Mouse (Mus musculus) heart, embryonic 15.5 days (tissue): ENCODE results near the gene Bace1. TPM values are rescaled to one million over a fixed set of nuclear protein-coding genes. Genes with fewer than 3 reads are reported as not detected.

Experiments used
- ATAC-seq: fragments of 200-750 bp; cut with Nextera tagmentation; replicated peaks from 2 replicates; pipeline ENCODE4 v1.8.0; 2017; ENCODE audit warnings: low read depth, moderate TSS enrichment; ENCODE audit not compliant: insufficient number of reproducible peaks, insufficient read depth, low FRiP score
- H3K27ac ChIP-seq: fragments of 300-500 bp; sonication (generic); 2 replicates; pipeline ENCODE4 v1.5.1; 2015; ENCODE audit warnings: mild to moderate bottlenecking, inconsistent platforms
- H3K27me3 ChIP-seq: fragments of 300-500 bp; sonication (generic); 2 replicates; pipeline ENCODE4 v1.6.1; 2015; ENCODE audit warnings: inconsistent platforms
- H3K36me3 ChIP-seq: fragments of 300-500 bp; sonication (generic); 2 replicates; pipeline ENCODE4 v1.6.1; 2015; ENCODE audit warnings: mild to moderate bottlenecking, inconsistent platforms
- H3K4me1 ChIP-seq: fragments of 300-500 bp; sonication (generic); replicated peaks from 2 replicates; pipeline ENCODE4 v1.6.1; 2015; ENCODE audit warnings: inconsistent platforms
- H3K4me2 ChIP-seq: fragments of 300-500 bp; sonication (generic); 2 replicates; pipeline ENCODE4 v1.6.1; 2015; ENCODE audit warnings: inconsistent platforms, mild to moderate bottlenecking, moderate library complexity
- H3K4me3 ChIP-seq: fragments of 300-500 bp; sonication (generic); 2 replicates; pipeline ENCODE4 v1.5.1; 2015; ENCODE audit warnings: mild to moderate bottlenecking, inconsistent platforms
- H3K9ac ChIP-seq: fragments of 300-500 bp; sonication (generic); 2 replicates; pipeline ENCODE4 v1.6.1; 2015; ENCODE audit warnings: mild to moderate bottlenecking, inconsistent platforms
- H3K9me3 ChIP-seq: fragments of 300-500 bp; sonication (generic); replicated peaks from 2 replicates; pipeline ENCODE4 v1.6.1; 2016; ENCODE audit warnings: inconsistent platforms
- WGBS: fragments of 180-500 bp; shearing (Covaris S2); methylation state at CpG from one replicate; pipeline ENCODE4 v1.1.7; 2015; ENCODE audit warnings: mixed read lengths; 5-methylcytosine and 5-hydroxymethylcytosine counted together
- polyA plus RNA-seq: library from polyadenylated mRNA; unstranded; fragments of >200 nt; fragmentation: Nextera tagmentation; extraction: Ambion mirVana; gene quantifications from 2 replicates; pipeline ENCODE4 v1.2.1, GENCODE M21; 2015

Gene Bace1
- polyA plus RNA-seq, 1 experiment from 2014 or later, result 18.2 TPM

DNA sequence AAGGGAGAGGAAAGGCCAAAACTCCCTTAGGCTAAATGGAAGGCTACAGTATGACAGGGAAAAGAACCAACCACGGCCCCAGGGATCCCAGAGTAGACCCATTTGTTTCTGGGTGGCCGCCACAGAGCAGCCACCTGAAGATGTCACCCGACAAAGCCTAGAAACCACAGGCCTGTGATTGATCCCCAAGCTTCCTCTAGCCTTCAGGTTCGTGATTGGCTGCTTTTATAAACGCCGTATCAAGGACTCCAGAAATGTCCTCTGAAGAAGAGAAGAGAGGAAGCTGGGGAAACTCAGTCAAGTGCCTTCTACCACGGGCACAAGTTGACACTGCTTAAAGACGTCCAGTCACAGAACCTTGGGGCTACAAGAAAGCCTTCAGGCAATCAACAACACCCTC, 30.6 kb upstream of the Bace1 start:
- WGBS, result 78% methylated on average over 8 of the region's 8 CpGs
- Histone ChIP-seq H3K36me3 (0 out of 2 replicates have a peak, but pooled peaks cover 8% of the 10 kb centered on the region), H3K27me3 (no peaks in the 10 kb centered on the region), H3K27ac (no peak overlapping the region), H3K4me1 (0 out of 2 replicates have a peak, but pooled peaks cover 4% of the 10 kb centered on the region), H3K9ac (no peak overlapping the region), H3K9me3 (no peaks in the 10 kb centered on the region), H3K4me3 (no peak overlapping the region), H3K4me2 (no peak overlapping the region)
- ATAC-seq, result no peak

DNA sequence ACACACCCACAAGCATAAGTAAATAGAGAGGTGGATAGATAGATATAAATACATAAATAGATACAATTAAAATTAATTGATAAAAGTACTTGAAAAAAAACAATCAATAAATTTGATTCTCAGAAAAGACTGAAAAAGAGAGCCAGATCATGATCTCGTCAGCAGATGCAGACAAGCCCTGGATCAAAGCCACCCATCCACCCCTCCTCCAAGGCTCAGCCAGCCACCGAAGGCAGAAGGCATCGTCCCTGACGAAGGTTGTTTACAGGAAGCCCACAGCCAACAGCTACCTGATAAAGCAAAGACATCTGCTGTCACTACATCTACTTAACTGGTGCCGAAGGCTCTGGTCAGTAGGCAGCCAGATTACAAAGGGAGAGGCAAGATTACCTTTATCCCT, 26.4 kb upstream of the Bace1 start:
- peaks cover 8% of the 10 kb centered on the region; the same call in 1 of the 2 replicates for H3K4me1 ChIP-seq
- whole genome bisulfite sequencing, result 45% methylated on average over 5 of the region's 5 CpGs
- ATAC-seq, result no peak

DNA sequence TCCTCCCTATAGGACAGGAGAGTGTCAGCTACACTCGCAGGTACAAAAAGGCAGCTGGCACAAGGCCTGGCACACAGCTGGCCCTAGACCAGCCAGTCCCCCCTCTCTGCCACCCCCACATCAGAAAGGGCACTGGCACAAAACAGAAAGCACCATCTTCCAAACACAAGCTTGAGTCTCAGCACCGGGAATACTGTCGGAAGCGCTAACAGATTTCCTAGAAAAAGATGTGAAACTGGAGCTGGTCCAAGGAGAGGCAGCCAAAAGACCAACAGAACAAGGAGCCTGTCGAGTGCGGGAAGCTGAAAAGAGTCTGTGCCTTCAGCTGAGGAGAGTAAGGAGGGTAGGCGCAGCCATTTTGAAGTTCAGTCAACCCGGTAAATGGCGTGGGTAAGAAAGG, 23.3 kb upstream of the Bace1 start:
- Histone ChIP-seq H3K27me3 (no peaks in the 10 kb centered on the region), H3K4me3 (no peak overlapping the region), H3K36me3 (peaks cover 15% of the 10 kb centered on the region), H3K9me3 (no peaks in the 10 kb centered on the region), H3K4me1 (peaks cover 15% of the 10 kb centered on the region), H3K27ac (peak overlapping the region; percentile 27; the same call in 1 of the 2 replicates), H3K9ac (no peak overlapping the region), H3K4me2 (no peak overlapping the region)
- WGBS, result 73% methylated on average over 9 of the region's 9 CpGs
- no peak for ATAC-seq

More for the DNA sequence above, 26.4 kb upstream of the Bace1 start:
- H3K27me3 ChIP-seq, result no peaks in the 10 kb centered on the region
- no peaks in the 10 kb centered on the region for H3K9me3 ChIP-seq
- no peak overlapping the region for H3K27ac ChIP-seq
- H3K4me3 ChIP-seq, result no peak overlapping the region
- no peak overlapping the region for H3K4me2 ChIP-seq
- H3K36me3 ChIP-seq, result peaks cover 6% of the 10 kb centered on the region
- H3K9ac ChIP-seq, result no peak overlapping the region

DNA sequence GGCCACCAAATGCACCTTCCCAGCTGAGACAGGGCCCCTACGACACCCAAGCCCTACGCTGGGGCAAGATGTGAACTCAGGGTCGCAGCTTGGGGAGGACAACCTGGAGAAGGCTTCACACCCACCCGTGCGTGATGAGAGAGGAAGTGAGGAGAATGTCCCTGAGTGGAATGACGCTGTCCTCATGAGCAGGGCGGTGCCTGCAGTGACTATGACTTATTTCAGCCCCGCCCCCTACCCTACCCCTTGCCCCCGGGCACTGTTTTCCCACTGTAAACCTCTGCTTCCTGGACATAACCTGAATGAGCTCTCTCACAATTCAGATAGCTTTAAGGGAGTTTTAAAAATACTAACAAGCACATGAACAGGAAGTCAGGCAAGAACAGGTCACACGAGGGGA, 22.9 kb upstream of the Bace1 start:
- H3K4me2 ChIP-seq, result no peak overlapping the region
- no peak overlapping the region for H3K4me3 ChIP-seq
- no peak overlapping the region for H3K9ac ChIP-seq
- ATAC-seq, result no peak
- peak overlapping the region; percentile 27; the same call in 1 of the 2 replicates for H3K27ac ChIP-seq
- no peaks in the 10 kb centered on the region for H3K9me3 ChIP-seq
- 81% methylated on average over 10 of the region's 10 CpGs for WGBS
- peaks cover 16% of the 10 kb centered on the region for H3K4me1 ChIP-seq
- no peaks in the 10 kb centered on the region for H3K27me3 ChIP-seq
- peaks cover 15% of the 10 kb centered on the region for H3K36me3 ChIP-seq

DNA sequence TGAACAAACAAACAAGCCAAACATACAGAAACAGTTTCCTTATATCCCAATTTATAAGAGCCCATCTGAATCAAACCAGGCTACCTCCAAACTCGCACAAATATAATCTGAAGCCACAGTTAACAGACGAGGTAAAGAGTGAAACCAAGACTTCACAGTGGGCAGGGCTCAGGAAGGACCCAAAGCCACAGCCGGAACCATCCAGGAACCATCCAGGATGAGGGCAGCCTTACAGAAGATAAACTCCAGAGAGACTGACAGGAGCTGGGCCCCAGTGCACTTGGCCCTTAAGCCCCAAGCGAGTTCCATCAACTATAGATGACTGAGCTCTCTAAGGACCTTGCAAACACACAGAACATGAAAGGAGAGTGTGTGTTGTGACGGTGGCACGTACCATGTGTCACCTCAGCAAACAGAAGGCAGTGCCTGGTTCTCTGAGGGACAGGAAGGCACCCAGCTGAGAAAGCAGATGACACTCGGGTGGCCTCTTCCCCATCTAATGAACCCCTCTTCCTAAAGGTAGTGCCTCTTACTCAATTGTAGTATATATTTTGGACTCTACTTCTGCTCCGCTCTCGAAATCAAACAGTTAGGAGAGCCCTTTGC, 19.9 kb upstream of the Bace1 start:
- H3K36me3 ChIP-seq, result peaks cover 15% of the 10 kb centered on the region
- WGBS, result 74% methylated on average over 9 of the region's 9 CpGs
- H3K9ac ChIP-seq, result no peak overlapping the region
- H3K27ac ChIP-seq, result no peak overlapping the region
- no peak overlapping the region for H3K4me2 ChIP-seq
- no peak overlapping the region for H3K4me3 ChIP-seq
- ATAC-seq, result no peak
- H3K27me3 ChIP-seq, result no peaks in the 10 kb centered on the region
- peaks cover 12% of the 10 kb centered on the region for H3K4me1 ChIP-seq
- no peaks in the 10 kb centered on the region for H3K9me3 ChIP-seq

DNA sequence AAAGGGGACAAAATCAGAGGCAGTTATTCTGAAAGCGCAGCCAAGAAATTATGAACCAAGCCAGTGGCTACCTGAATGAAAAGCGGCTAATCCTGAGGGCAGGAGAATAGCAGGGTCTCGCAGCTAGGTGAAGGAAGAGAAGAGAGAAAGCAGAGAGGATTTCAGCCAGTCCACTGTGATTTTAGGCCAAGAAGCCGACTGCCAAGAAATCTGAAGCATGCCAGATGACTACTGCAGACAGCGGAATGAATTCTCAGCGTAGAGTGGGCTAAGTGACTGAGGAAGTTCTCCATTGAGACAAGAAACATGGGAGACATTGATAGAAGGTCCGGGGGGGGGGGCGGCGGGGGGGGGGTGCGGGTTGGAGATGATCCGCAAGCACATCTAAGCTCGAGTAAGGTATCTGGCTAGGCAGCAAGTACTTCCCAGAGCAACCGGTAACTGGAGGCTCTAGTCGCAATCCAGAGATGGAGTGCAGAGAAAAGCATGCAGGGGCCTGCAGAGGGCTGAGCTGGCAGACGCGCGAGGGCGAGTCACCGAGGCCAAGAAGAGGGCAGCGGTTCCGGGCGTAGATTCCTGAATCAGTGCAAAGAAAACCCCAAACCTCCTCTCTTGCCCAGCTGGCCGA, 10.6 kb upstream of the Bace1 start:
- H3K27ac ChIP-seq, result peak overlapping the region; percentile 82
- H3K27me3 ChIP-seq, result no peaks in the 10 kb centered on the region
- peak overlapping the region; percentile 85 for H3K4me3 ChIP-seq
- H3K9me3 ChIP-seq, result peaks cover 6% of the 10 kb centered on the region; the same call in 1 of the 2 replicates
- no peaks in the 10 kb centered on the region for H3K36me3 ChIP-seq
- H3K4me2 ChIP-seq, result peak overlapping the region; percentile 82
- peak overlapping the region; percentile 66 for H3K9ac ChIP-seq
- 7% methylated on average over 23 of the region's 23 CpGs for WGBS
- H3K4me1 ChIP-seq, result peaks cover 6% of the 10 kb centered on the region
- ATAC-seq, result peak; percentile 51

DNA sequence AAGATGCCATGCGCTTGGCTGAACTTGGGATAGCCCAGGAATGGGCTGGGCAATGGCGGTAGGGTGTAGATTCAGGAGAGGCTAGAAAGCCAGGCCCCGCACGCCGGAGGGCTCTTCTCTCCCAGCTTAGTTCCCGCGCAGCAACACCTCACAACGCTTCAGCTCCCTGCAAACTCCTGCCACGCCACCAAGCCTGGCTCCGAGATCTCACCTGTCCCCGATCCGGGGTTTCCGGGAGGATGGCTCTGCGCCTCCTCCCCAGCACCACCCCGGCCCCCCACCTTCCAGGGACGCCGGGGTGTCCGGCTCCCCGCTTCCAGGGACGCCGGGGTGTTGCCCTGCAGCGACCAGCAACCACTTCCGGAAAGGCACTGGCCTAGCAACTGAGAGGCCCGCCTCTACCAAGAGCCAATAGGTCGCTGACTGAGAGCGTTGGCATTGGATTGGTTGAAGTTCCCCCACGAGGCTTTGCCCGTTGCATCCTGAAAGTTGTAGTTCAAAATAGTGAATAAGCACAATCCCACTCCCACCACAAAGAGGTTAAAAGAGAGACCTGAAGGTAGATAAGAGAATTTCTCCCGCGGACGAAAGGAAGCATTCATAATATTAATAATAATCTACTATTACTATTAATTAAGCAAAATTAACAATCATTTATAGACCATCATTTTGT, 10.0 kb upstream of the Bace1 start, which contains the start of gene Cep164:
TSS of gene Cep164 (minus strand) at position 401 of the 673 bp plus-strand sequence.
- no peaks in the 10 kb centered on the region for H3K27me3 ChIP-seq
- H3K4me1 ChIP-seq, result peaks cover 6% of the 10 kb centered on the region
- peak within 1 kb of the TSS; percentile 82 for H3K4me2 ChIP-seq
- H3K27ac ChIP-seq, result peak within 1 kb of the TSS; percentile 82
- H3K4me3 ChIP-seq, result peak within 1 kb of the TSS; percentile 85
- H3K9me3 ChIP-seq, result peaks cover 6% of the 10 kb centered on the region; the same call in 1 of the 2 replicates
- peak; percentile 91 for ATAC-seq
- H3K36me3 ChIP-seq, result no peaks in the 10 kb centered on the region
- peak within 1 kb of the TSS; percentile 66 for H3K9ac ChIP-seq
- WGBS, result under 1% methylated on average over 31 of the region's 31 CpGs

DNA sequence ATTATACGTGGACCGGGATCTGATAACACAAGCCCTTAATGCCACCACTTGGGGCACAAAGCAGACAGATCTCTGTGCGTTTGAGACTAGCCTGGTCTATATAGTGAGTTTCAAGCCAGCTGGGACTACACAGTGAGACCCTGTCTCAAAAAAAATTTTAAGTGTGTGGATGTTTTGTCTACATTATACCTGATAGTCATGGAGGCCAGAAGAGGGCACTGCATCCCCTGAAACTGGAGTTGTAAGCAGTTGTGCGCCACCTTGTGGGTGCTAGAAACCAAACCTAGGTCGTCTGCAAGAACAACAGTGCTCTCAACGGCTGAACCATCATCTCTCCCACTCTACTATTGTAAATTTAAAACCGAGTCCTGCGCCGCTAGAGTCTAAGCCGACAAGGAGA, 9.3 kb upstream of the Bace1 start:
- ATAC-seq, result no peak
- Histone ChIP-seq H3K27ac (no peak overlapping the region), H3K9ac (no peak overlapping the region), H3K4me2 (peak overlapping the region; percentile 82), H3K4me1 (peaks cover 6% of the 10 kb centered on the region), H3K4me3 (peak overlapping the region; percentile 85), H3K9me3 (peaks cover 6% of the 10 kb centered on the region; the same call in 1 of the 2 replicates), H3K36me3 (no peaks in the 10 kb centered on the region), H3K27me3 (no peaks in the 10 kb centered on the region)
- 34% methylated on average over 10 of the region's 10 CpGs for WGBS

DNA sequence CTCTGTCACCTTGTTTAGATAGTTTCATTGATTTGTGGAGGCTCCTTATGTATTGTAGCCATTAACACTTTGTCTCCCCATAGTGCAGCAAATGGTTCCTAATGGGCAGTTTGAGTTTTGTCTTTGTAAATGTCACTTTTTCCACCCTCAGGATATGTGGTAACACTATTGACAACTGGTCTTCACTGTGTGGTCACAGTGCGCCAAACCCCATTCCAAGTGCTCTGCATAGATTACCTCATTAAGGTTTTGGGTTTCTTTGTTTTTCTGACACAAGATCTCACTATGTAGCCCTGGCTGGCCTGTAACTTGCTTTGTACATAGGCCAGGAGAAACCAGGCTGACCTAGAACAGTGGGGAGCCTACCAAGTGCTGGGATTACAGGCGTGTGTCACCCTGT, 5.5 kb upstream of the Bace1 start:
- 89% methylated on average over 2 of the region's 2 CpGs for WGBS
- no peaks in the 10 kb centered on the region for H3K27me3 ChIP-seq
- no peaks in the 10 kb centered on the region; the same call in 1 of the 2 replicates for H3K4me1 ChIP-seq
- no peak overlapping the region for H3K4me3 ChIP-seq
- H3K4me2 ChIP-seq, result no peak overlapping the region
- H3K9me3 ChIP-seq, result peaks cover 6% of the 10 kb centered on the region; the same call in 1 of the 2 replicates
- no peak for ATAC-seq
- no peak overlapping the region for H3K9ac ChIP-seq
- H3K36me3 ChIP-seq, result no peaks in the 10 kb centered on the region
- no peak overlapping the region for H3K27ac ChIP-seq

DNA sequence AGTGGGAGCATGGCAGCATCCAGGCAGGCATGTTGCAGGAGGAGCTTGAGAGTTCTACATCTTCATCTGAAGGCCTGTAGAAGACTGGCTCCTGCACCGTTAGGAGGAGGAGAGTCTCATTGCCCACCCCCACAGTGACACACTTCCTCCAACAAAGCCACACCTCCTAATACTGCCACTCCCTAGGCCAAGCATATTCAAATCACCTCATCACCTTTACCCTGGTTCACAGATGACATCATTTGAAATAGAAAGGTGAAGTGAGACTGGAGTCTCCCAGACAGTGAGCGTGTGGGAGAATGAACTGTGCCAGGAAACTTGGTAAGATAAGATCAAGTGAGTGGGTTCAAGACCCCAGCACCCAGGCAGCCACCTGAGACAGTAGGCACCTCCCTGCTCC, 4.9 kb upstream of the Bace1 start:
- no peak overlapping the region for H3K4me3 ChIP-seq
- H3K4me2 ChIP-seq, result no peak overlapping the region
- peaks cover 6% of the 10 kb centered on the region; the same call in 1 of the 2 replicates for H3K9me3 ChIP-seq
- H3K36me3 ChIP-seq, result no peaks in the 10 kb centered on the region
- WGBS, result 77% methylated on average over 2 of the region's 2 CpGs
- H3K4me1 ChIP-seq, result no peaks in the 10 kb centered on the region; the same call in 1 of the 2 replicates
- no peak overlapping the region for H3K9ac ChIP-seq
- no peak overlapping the region for H3K27ac ChIP-seq
- ATAC-seq, result no peak
- H3K27me3 ChIP-seq, result no peaks in the 10 kb centered on the region

DNA sequence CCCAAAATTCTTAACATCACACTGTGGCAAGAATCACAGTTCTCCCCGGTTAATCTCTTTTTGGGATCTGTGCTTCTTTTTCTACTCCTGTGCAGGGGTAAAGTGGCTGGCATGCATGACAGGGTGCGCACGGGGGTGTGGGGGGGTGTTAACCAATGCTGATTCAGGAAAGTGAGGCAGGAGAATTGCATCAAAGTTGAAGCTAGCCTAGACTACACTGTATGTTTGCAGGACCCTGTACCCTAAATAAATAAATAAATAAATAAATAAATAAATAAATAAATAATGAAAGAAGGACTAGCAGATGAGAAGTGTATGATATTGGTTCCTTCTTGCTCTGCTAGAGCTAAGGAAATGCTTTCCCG, 329 bp upstream of the Bace1 start:
- WGBS, result 15% methylated on average over 4 of the region's 4 CpGs
- Histone ChIP-seq H3K4me3 (peak overlapping the region; percentile 69), H3K9me3 (no peaks in the 10 kb centered on the region), H3K4me1 (peaks cover 29% of the 10 kb centered on the region), H3K4me2 (peak overlapping the region; percentile 94), H3K27me3 (no peaks in the 10 kb centered on the region), H3K36me3 (no peaks in the 10 kb centered on the region), H3K9ac (no peak overlapping the region), H3K27ac (no peak overlapping the region)
- ATAC-seq, result no peak
